Mouse (Mus musculus): ENCODE data around the gene Micu1.

DNA sequence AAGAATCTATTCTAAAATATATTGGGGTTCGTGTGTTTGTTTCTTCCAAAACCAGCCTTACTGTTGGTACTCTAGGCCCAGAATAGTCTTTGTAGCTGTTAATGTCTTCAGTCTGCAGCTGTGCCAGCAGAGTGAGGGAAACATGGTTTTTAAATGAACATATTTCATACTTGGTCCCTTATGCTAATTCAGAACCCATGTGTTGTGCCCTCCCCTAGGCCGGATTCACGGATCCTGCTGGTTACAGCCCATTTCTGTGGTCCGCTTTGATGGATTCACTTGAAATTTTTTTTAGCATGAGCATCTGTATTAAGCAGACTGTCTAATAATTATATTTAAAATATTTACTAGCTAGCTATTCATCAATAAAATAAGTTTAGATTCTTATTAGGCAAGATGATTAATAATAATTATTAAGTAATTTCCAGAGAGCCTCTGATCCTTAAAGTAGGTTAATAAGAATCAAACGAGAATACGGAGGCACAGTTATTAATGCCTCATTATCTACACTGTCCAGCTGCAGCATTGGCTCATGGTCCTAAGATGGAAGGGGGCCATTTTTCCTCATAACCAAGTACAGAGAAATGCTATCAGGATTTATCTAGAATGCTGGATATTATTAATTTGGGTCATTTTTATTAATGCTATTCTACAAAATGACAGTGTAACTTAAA lies 69.2 kb downstream of the Micu1 start:
- TF ChIP-seq CTCF (IDR thresholded peaks at IDR 0.05; ENCODE audit: low read depth), result no peak
- no peak for TF ChIP-seq EP300 (IDR thresholded peaks at IDR 0.05; ENCODE audit: low read depth)
